Mouse (Mus musculus) cerebellum, adult 2 months (tissue): ENCODE measurements around the gene Idi1. TPM values are rescaled to one million over a fixed set of nuclear protein-coding genes. Genes with fewer than 3 reads are reported as not detected.

ENCODE experiments used
- DNase-seq, 2 experiments: peaks; one replicate each; pipeline ENCODE4 v3.0.0; 2021
- H3K27ac ChIP-seq: fragments of 200-500 bp; 2 replicates; pipeline ENCODE4 v1.5.1; 2012; ENCODE audit warnings: low read length, control low read depth, inconsistent platforms; ENCODE audit not compliant: insufficient read depth
- H3K27me3 ChIP-seq: fragments of 200-500 bp; 2 replicates; pipeline ENCODE4 v1.6.1; 2012; ENCODE audit warnings: inconsistent platforms, mild to moderate bottlenecking, low read length, moderate library complexity; ENCODE audit not compliant: control insufficient read depth, insufficient read depth
- H3K4me1 ChIP-seq: fragments of 200-500 bp; 2 replicates; pipeline ENCODE4 v1.6.1; 2011; ENCODE audit warnings: low read length; ENCODE audit not compliant: control insufficient read depth, insufficient read depth
- H3K4me3 ChIP-seq: fragments of 200-500 bp; replicated peaks from 2 replicates; pipeline ENCODE3; 2011; ENCODE audit warnings: mild to moderate bottlenecking, low read depth, low read length, control low read depth; ENCODE audit not compliant: insufficient read depth
- CTCF ChIP-seq: fragments of 200-500 bp; IDR thresholded peaks from 2 replicates; pipeline ENCODE4 v1.5.1; 2011; ENCODE audit warnings: low read depth, mild to moderate bottlenecking, control low read depth, low read length, moderate library complexity, borderline replicate concordance; ENCODE audit not compliant: insufficient read depth
- POLR2A ChIP-seq: fragments of 200-500 bp; IDR thresholded peaks from 2 replicates; pipeline ENCODE4 v1.6.1; 2011; ENCODE audit warnings: low read length, control low read depth, borderline replicate concordance; ENCODE audit not compliant: insufficient read depth
- WGBS: fragments of 180-500 bp; shearing (Covaris S2); methylation state at CpG from one replicate; pipeline ENCODE4 v1.1.7; 2018; 5-methylcytosine and 5-hydroxymethylcytosine counted together
- polyA plus RNA-seq: library from polyadenylated mRNA; depleted of rRNA; stranded (reverse); fragments of >200 nt; gene quantifications from 2 replicates; pipeline ENCODE4 v1.2.3, GENCODE M21; 2012

The Idi1 gene
- polyA plus RNA-seq, 1 experiment, result 51.1 TPM

- no peak for TF ChIP-seq CTCF
- TF ChIP-seq POLR2A, result no peak
- Histone ChIP-seq H3K27me3 (no peaks in the 10 kb centered on the region), H3K4me1 (peaks cover 2% of the 10 kb centered on the region), H3K4me3 (no peak overlapping the region), H3K27ac (no peak overlapping the region)
- 96% methylated on average over 4 of the region's 4 CpGs for WGBS
- DNase-seq, result no peak
Observed at GRCm38 (mm10) chr13:8853424-8853823, 31.9 kb upstream of the Idi1 start.

GRCm38 (mm10) chr13:8854769-8855168 is 30.5 kb upstream of the Idi1 start:
- Histone ChIP-seq H3K27me3 (no peaks in the 10 kb centered on the region), H3K27ac (no peak overlapping the region), H3K4me3 (no peak overlapping the region), H3K4me1 (peaks cover 4% of the 10 kb centered on the region)
- DNase-seq, result no peak
- WGBS, result 90% methylated on average over 2 of the region's 2 CpGs
- TF ChIP-seq POLR2A (no peak), CTCF (no peak)

- peaks cover 4% of the 10 kb centered on the region for H3K4me1 ChIP-seq
Observed at GRCm38 (mm10) chr13:8858453-8858852, 26.8 kb upstream of the Idi1 start.

GRCm38 (mm10) chr13:8860861-8861260 is 24.4 kb upstream of the Idi1 start:
- DNase-seq, result no peak
- H3K27me3 ChIP-seq, result no peaks in the 10 kb centered on the region
- no peak overlapping the region for H3K4me3 ChIP-seq
- H3K4me1 ChIP-seq, result peaks cover 4% of the 10 kb centered on the region
- H3K27ac ChIP-seq, result no peak overlapping the region
- WGBS, result 83% methylated on average over 9 of the region's 9 CpGs
- no peak for TF ChIP-seq POLR2A
- TF ChIP-seq CTCF, result no peak

More at GRCm38 (mm10) chr13:8858453-8858852, 26.8 kb upstream of the Idi1 start:
- 81% methylated on average over 6 of the region's 6 CpGs for WGBS
- Histone ChIP-seq H3K27ac (no peak overlapping the region), H3K27me3 (no peaks in the 10 kb centered on the region), H3K4me3 (no peak overlapping the region)
- TF ChIP-seq POLR2A (no peak), CTCF (no peak)
- no peak for DNase-seq

DNA sequence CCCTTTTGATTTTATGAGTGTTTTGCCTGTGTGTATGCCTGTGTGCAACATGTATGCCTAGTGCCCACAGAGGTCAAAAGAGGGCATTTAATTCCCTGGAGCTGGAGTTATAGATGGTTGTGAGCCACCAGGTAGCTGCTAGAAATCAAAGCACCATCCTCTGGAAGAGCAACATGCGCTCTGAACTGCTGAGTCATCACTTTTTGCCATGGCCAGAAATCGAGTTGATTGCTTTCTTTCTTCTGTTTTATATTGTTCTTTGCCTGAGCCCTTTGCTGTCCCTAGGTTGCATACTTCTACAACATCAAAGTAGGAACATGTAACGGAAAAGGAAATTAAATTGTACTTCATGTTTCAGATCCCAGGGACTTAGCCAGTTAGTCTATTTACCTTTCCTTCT is 20.3 kb upstream of the Idi1 start:
- H3K27me3 ChIP-seq, result no peaks in the 10 kb centered on the region
- H3K27ac ChIP-seq, result no peak overlapping the region
- WGBS, result 76% methylated on average over 3 of the region's 3 CpGs

GRCm38 (mm10) chr13:8866612-8867011 is 18.7 kb upstream of the Idi1 start:
- Histone ChIP-seq H3K27me3 (no peaks in the 10 kb centered on the region), H3K4me3 (no peak overlapping the region), H3K4me1 (no peaks in the 10 kb centered on the region; the same call in 1 of the 2 replicates), H3K27ac (no peak overlapping the region)
- WGBS, result 88% methylated on average over 7 of the region's 7 CpGs
- no peak for TF ChIP-seq CTCF
- DNase-seq, result no peak

More for the DNA sequence above, 20.3 kb upstream of the Idi1 start:
- Histone ChIP-seq H3K4me1 (no peaks in the 10 kb centered on the region; the same call in 1 of the 2 replicates), H3K4me3 (no peak overlapping the region)
- DNase-seq, result no peak
- no peak for TF ChIP-seq POLR2A

DNA sequence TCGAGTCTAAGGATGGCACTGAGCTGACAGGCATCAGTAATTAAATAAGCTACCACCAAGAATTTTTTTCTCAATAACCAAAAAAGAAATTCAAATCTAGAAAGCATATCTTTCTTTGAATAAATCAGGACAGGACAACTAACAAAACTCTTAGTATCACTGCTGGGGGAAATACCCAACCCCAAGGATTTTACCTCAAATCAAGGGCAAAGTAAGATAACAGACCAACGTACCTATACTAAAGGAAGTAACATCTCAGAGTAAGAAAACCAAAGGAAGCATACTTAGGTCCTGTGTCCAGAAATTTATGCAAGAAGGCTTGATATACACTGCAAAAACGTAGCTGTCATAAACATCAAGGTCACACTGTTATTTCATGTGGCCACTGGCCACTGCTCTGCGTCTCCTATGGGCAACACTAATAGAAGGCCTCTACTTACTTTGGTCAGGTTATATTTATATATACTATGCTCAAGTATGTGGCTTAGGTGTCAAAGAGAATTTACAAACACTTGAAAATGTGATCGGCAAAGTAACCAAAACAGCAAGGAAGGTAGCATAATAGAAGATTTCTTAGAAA is 15.6 kb upstream of the Idi1 start:
- Histone ChIP-seq H3K4me3 (peak overlapping the region; percentile 99), H3K27me3 (no peaks in the 10 kb centered on the region), H3K27ac (no peak overlapping the region), H3K4me1 (no peaks in the 10 kb centered on the region; the same call in 1 of the 2 replicates)
- TF ChIP-seq CTCF (no peak), POLR2A (no peak)
- DNase-seq, result no peak
- 36% methylated on average over 5 of the region's 5 CpGs for WGBS

DNA sequence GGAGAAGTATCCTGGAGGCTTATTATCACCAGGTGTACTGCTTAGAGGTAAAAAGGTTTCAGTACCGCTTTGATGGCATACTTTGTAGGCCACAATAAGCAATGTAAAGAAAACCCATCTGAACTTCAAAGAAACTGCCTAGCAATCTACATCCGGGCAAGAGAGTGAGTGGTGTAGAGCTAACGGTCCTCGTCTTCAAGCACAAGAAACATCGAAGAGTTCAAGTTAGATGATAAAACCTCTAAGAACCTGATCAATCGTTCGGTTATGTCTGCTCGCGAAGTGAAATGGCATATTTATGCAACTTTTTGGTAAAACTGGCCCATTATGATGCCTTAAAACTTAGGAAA is 15.2 kb upstream of the Idi1 start:
- peak overlapping the region; percentile 99 for H3K4me3 ChIP-seq
- no peak for TF ChIP-seq CTCF
- no peak for TF ChIP-seq POLR2A
- H3K4me1 ChIP-seq, result no peaks in the 10 kb centered on the region; the same call in 1 of the 2 replicates
- H3K27ac ChIP-seq, result no peak overlapping the region
- WGBS, result 3% methylated on average over 9 of the region's 9 CpGs
- no peak for DNase-seq
- no peaks in the 10 kb centered on the region for H3K27me3 ChIP-seq
